Mouse (Mus musculus) MEL (cell line): ENCODE results near the gene Mrpl51.

Source experiments
- CTCF ChIP-seq, 3 experiments: IDR thresholded peaks in 2 of 3; conservative IDR thresholded peaks in 1 of 3; 2 replicates each; pipeline ENCODE4 v1.5.1; 2011 to 2012; ENCODE audit warnings: low read length in 3 of 3, low read depth in 2 of 3, mild to moderate bottlenecking in 2 of 3, improper control_type of control experiment in 1 of 3, inconsistent platforms in 1 of 3, mixed read lengths in 1 of 3, moderate library complexity in 1 of 3; ENCODE audit not compliant: control insufficient read depth in 1 of 3, insufficient read depth in 1 of 3, poor library complexity in 1 of 3, severe bottlenecking in 1 of 3
- EP300 ChIP-seq, 2 experiments: IDR thresholded peaks; 2 replicates each; pipeline ENCODE4 v1.6.1; 2011; ENCODE audit warnings: improper control_type of control experiment in 2 of 2, low read length in 2 of 2, low read depth in 1 of 2, mild to moderate bottlenecking in 1 of 2
- HCFC1 ChIP-seq: IDR thresholded peaks from 2 replicates; pipeline ENCODE4 v1.6.1; 2012; ENCODE audit warnings: low read depth, mild to moderate bottlenecking, inconsistent platforms, low read length, improper control_type of control experiment, moderate library complexity
- POLR2A ChIP-seq, 2 experiments: IDR thresholded peaks; 2 replicates each; pipeline ENCODE4 v1.6.1; 2011 to 2012; ENCODE audit warnings: low read length in 2 of 2, mild to moderate bottlenecking in 2 of 2, control low read depth in 1 of 2, improper control_type of control experiment in 1 of 2, low read depth in 1 of 2, moderate library complexity in 1 of 2; ENCODE audit not compliant: control insufficient read depth in 1 of 2, insufficient read depth in 1 of 2, poor library complexity in 1 of 2
- POLR2AphosphoS2 ChIP-seq: IDR thresholded peaks from 2 replicates; pipeline ENCODE4 v1.6.1; 2011; ENCODE audit warnings: low read length, improper control_type of control experiment
- USF1 ChIP-seq: IDR thresholded peaks from 2 replicates; pipeline ENCODE4 v1.6.1; 2014; ENCODE audit warnings: low read depth, mild to moderate bottlenecking, inconsistent platforms, low read length, improper control_type of control experiment, moderate library complexity
- ZMIZ1 ChIP-seq: IDR thresholded peaks from 2 replicates; pipeline ENCODE4 v1.6.1; 2012; ENCODE audit warnings: low read depth, mild to moderate bottlenecking, inconsistent platforms, low read length, improper control_type of control experiment, moderate library complexity

DNA sequence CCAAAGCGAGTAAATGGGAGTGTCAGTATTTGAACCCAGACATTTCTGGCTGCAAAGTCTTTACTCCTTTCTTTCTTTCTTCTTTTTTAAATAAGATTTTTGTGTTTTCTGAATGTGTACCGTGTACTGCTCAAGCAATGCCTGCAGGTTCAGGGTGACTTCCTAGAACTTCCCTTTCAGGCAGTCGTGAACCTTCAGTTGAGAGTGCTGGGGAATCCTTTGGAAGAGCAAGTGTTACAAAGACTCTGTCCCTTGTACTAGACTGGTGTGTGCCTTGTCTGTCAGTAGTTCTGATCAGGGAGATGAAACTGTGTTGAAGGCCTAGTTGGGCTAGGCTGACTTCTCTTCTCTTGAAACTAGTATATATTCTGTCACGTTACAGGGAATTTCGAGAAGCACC lies 1.2 kb downstream of the Mrpl51 start:
- TF ChIP-seq POLR2A (IDR thresholded peaks at IDR 0.05; ENCODE audit: control insufficient read depth in 1 of 2, insufficient read depth in 1 of 2, low read depth in 1 of 2, low read length in 2 of 2, poor library complexity in 1 of 2) (no peak), CTCF (IDR thresholded peaks at IDR 0.05 in 2 of 3, conservative IDR thresholded peaks at IDR 0.05 in 1 of 3; ENCODE audit: control insufficient read depth in 1 of 3, insufficient read depth in 1 of 3, low read depth in 2 of 3, low read length in 3 of 3, poor library complexity in 1 of 3, severe bottlenecking in 1 of 3) (no peak), POLR2AphosphoS2 (no peak), HCFC1 (no peak), USF1 (no peak), EP300 (IDR thresholded peaks at IDR 0.05; ENCODE audit: low read depth in 1 of 2, low read length in 2 of 2) (no peak), ZMIZ1 (no peak)
